Mouse (Mus musculus): ENCODE data around the gene Zfp961. TPM values are rescaled to one million over a fixed set of nuclear protein-coding genes. Genes with fewer than 3 reads are reported as not detected.
"Not testable (repeated sequence)": the region's sequence is repeated elsewhere in the genome, so short reads cannot be mapped to it uniquely, and the experiment has no call there.

The Zfp961 gene
- total and polyA plus RNA-seq, 2 experiments from 2014 or later: 11.0 to 23.8 TPM

DNA sequence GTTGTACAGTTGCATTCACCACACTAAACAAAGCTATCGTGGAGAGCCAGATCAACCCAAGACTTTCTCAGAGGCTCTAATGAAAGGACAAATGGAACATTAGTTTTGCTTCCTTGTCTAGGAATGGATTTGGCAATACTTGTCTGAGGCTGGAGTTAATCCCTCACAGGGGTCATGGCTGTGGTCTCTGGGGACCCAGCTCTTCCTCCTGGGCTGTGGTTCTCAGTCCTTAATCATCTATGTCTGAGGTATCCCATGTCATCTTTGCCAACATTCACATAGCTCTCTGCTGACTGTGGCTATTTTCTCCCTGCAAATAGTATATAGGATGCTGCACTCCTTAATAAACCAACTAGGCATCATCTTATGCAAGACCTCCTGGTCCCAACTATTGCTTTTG, 9.1 kb upstream of the Zfp961 start:
- Histone ChIP-seq H3K36me3 (ENCODE audit: insufficient read depth, low read length) (no peaks in the 10 kb centered on the region), H3K27ac (no peak overlapping the region), H3K9me3 (ENCODE audit: low read length) (no peaks in the 10 kb centered on the region), H3K9ac (replicated peaks; ENCODE audit: low read length) (no peak overlapping the region), H3K4me1 (ENCODE audit: insufficient read depth, low read length) (no peaks in the 10 kb centered on the region), H3K27me3 (ENCODE audit: insufficient read depth, low read length) (no peaks in the 10 kb centered on the region), H3K4me3 (ENCODE audit: low read length) (no peak overlapping the region), H3K4me2 (ENCODE audit: low read depth, low read length) (no peak overlapping the region)
- DNase-seq (ENCODE audit: low spot score) (no peak), ATAC-seq (no peak)
- WGBS: 82% methylated on average over 1 of the region's 1 CpGs
- TF ChIP-seq CTCF (IDR thresholded peaks at IDR 0.05; ENCODE audit: low read depth): no peak

DNA sequence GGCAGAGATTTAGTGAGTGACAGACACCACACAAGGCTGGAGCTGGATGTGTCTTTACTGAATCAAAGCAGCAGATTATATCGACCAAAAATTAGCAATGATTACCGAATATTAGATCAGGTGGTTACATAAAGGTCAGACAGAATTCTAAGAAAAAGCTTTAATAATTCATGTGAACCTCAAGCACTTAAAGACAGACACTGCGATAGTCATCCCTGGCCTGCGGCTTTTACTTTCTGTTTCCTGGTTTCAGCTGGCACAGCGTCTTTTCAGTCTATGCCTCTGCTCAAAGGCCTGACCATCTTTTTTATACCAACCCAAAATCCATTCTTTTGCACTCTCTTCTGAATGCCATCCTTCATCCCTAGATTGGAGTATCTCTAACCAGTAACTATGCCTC, 2.2 kb upstream of the Zfp961 start:
- ATAC-seq (no peak), DNase-seq (ENCODE audit: low spot score) (no peak)
- no peaks in the 10 kb centered on the region for H3K27me3 ChIP-seq (ENCODE audit: insufficient read depth, low read length)
- H3K4me1 ChIP-seq (ENCODE audit: insufficient read depth, low read length): peaks cover 6% of the 10 kb centered on the region; the same call in 1 of the 2 replicates
- TF ChIP-seq CTCF (IDR thresholded peaks at IDR 0.05; ENCODE audit: low read depth): no peak
- no peak overlapping the region for H3K4me2 ChIP-seq (ENCODE audit: low read depth, low read length)
- H3K9me3 ChIP-seq (ENCODE audit: low read length): no peaks in the 10 kb centered on the region
- WGBS: 96% methylated on average over 5 of the region's 5 CpGs
- H3K9ac ChIP-seq (replicated peaks; ENCODE audit: low read length): no peak overlapping the region
- H3K27ac ChIP-seq: no peak overlapping the region
- no peaks in the 10 kb centered on the region for H3K36me3 ChIP-seq (ENCODE audit: insufficient read depth, low read length)
- H3K4me3 ChIP-seq (ENCODE audit: low read length): no peak overlapping the region

DNA sequence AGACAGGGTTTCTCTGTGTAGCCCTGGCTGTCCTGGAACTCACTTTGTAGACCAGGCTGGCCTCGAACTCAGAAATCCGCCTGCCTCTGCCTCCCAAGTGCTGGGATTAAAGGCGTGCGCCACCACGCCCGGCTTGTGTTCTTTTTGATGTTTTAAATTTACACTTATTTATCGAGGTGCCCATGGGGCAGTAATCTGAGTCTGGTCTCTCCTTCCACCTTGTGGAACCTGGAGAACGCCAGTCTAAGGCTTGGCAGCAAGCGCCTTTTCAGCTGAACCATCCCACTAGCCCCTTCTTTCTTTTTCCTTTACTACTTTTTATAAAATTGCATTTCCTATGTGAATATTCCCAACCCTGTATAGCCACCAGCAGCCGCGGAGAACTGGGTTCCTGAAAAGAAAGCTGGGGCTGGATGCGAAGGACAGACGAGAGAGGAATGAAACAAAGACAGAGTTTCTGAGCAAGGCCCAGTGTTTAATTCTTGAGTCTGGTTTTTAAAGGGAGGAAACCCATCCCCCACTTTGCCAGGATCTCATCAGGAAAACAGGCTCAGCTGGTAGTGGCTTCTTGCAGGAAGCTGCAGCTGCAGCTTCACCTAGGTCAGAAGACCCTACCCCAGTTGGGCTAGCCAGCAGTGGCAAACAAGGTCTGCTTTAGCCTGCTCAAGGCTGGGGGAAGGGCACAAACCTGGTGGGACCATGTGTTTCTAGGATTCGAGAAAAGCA, 761 bp downstream of the Zfp961 start:
- TF ChIP-seq CTCF (IDR thresholded peaks at IDR 0.05; ENCODE audit: low read depth): no peak
- DNase-seq (ENCODE audit: low spot score): peak; percentile 10
- Histone ChIP-seq H3K4me3 (ENCODE audit: low read length) (peak overlapping the region; percentile 80), H3K9me3 (ENCODE audit: low read length) (0 out of 2 replicates have a peak, but pooled peaks cover 4% of the 10 kb centered on the region), H3K4me1 (ENCODE audit: insufficient read depth, low read length) (peaks cover 6% of the 10 kb centered on the region; the same call in 1 of the 2 replicates), H3K27me3 (ENCODE audit: insufficient read depth, low read length) (no peaks in the 10 kb centered on the region), H3K4me2 (ENCODE audit: low read depth, low read length) (peak overlapping the region; percentile 64), H3K27ac (no peak overlapping the region), H3K9ac (replicated peaks; ENCODE audit: low read length) (peak overlapping the region; percentile 71), H3K36me3 (ENCODE audit: insufficient read depth, low read length) (no peaks in the 10 kb centered on the region)
- ATAC-seq: no peak
- WGBS: 41% methylated on average over 13 of the region's 14 CpGs

DNA sequence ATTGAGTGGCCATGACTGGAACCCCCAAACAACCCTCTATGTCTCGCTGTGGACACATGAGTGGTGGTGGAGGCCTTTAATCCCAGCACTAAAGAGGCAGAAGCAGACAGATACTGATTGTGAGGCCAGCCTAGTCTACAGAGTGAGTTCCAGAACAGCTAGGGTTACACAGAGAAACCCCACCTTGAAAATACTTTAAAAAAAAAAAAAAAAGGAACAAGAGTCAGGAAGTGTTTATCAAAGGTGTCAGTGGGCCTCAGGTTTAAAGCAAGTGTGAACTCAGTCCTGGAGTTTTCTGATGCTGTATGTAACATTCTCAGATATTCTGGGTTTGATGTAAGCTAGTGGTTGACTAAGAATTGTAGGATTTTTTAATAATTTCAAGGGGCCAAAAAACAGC, 1.7 kb downstream of the Zfp961 start:
- H3K9ac ChIP-seq (replicated peaks; ENCODE audit: low read length): no peak overlapping the region
- 98% methylated on average over 1 of the region's 1 CpGs for WGBS
- peak overlapping the region; percentile 64; the same call in 1 of the 2 replicates for H3K4me2 ChIP-seq (ENCODE audit: low read depth, low read length)
- no peak for TF ChIP-seq CTCF (IDR thresholded peaks at IDR 0.05; ENCODE audit: low read depth)
- H3K27me3 ChIP-seq (ENCODE audit: insufficient read depth, low read length): no peaks in the 10 kb centered on the region
- H3K27ac ChIP-seq: no peak overlapping the region
- DNase-seq (ENCODE audit: low spot score) (no peak), ATAC-seq (no peak)
- peaks cover 6% of the 10 kb centered on the region; the same call in 1 of the 2 replicates for H3K4me1 ChIP-seq (ENCODE audit: insufficient read depth, low read length)
- 0 out of 2 replicates have a peak, but pooled peaks cover 4% of the 10 kb centered on the region for H3K9me3 ChIP-seq (ENCODE audit: low read length)
- H3K4me3 ChIP-seq (ENCODE audit: low read length): no peak overlapping the region
- H3K36me3 ChIP-seq (ENCODE audit: insufficient read depth, low read length): no peaks in the 10 kb centered on the region

DNA sequence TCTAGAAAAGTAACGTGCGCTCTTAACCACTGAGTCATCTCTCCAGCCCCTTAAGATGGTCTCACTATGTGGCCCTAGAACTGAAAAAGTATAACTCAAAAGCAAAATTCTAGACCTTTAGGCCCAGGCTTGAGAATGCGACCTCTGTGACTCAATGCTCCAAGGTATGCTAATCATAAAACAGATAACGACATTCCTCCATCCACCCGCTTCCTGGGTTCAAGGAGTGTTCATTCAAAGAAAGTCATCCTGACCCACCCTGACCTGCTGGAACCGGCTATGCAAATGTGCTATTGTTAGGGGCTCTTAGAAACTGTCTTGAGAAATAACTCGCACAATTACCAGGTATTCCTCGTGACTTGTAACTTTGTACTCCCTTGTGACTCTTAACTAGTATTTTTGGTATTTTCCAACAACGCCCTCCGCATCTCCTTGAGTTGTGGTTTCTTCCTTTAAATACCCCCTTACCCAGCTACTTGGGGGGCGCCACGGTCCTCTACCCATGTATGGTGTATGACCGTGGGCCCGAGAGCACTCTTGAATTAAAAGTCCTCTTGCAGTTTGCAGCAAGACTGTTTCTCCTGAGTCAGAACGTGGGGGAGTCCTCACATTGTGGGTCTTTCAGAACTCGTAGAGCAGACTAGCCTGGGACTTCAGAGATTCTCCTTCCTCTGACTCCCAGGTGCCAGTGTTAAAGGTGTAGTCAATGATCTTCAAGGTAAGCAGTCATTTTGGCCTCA, 2.3 kb downstream of the Zfp961 start:
- DNase-seq (ENCODE audit: low spot score); H3K36me3 ChIP-seq (ENCODE audit: insufficient read depth, low read length); H3K4me2 ChIP-seq (ENCODE audit: low read depth, low read length); H3K4me3 ChIP-seq (ENCODE audit: low read length); H3K4me1 ChIP-seq (ENCODE audit: insufficient read depth, low read length); H3K27me3 ChIP-seq (ENCODE audit: insufficient read depth, low read length); H3K9me3 ChIP-seq (ENCODE audit: low read length); ATAC-seq; H3K9ac ChIP-seq (replicated peaks; ENCODE audit: low read length); H3K27ac ChIP-seq: not testable (repeated sequence)
- WGBS: 98% methylated on average over 16 of the region's 16 CpGs

DNA sequence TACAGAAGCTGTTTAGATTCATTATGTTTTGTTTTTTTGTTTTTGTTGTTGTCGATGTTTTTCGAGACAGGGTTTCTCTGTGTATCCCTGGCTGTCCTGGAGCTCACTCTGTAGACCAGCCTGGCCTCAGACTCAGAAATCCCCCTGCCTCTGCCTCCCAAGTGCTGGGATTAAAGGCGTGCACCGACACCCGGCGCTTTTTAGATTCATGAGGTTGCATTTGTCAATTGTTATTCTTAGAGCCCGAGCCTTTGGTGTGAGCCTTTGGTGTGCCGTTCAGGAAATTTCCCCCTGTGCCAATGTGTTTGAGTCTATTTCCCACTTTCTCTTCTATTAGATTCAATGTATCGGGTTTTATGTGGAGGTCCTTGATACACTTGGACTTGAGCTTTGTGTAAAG, 3.8 kb downstream of the Zfp961 start:
- H3K27me3 ChIP-seq (ENCODE audit: insufficient read depth, low read length): no peaks in the 10 kb centered on the region
- TF ChIP-seq CTCF (IDR thresholded peaks at IDR 0.05; ENCODE audit: low read depth): no peak
- WGBS: 96% methylated on average over 9 of the region's 9 CpGs
- no peak overlapping the region for H3K4me2 ChIP-seq (ENCODE audit: low read depth, low read length)
- DNase-seq (ENCODE audit: low spot score) (no peak), ATAC-seq (no peak)
- no peak overlapping the region for H3K4me3 ChIP-seq (ENCODE audit: low read length)
- H3K4me1 ChIP-seq (ENCODE audit: insufficient read depth, low read length): peaks cover 6% of the 10 kb centered on the region; the same call in 1 of the 2 replicates
- H3K9ac ChIP-seq (replicated peaks; ENCODE audit: low read length): no peak overlapping the region
- no peaks in the 10 kb centered on the region for H3K36me3 ChIP-seq (ENCODE audit: insufficient read depth, low read length)
- H3K27ac ChIP-seq: no peak overlapping the region
- H3K9me3 ChIP-seq (ENCODE audit: low read length): 0 out of 2 replicates have a peak, but pooled peaks cover 4% of the 10 kb centered on the region

DNA sequence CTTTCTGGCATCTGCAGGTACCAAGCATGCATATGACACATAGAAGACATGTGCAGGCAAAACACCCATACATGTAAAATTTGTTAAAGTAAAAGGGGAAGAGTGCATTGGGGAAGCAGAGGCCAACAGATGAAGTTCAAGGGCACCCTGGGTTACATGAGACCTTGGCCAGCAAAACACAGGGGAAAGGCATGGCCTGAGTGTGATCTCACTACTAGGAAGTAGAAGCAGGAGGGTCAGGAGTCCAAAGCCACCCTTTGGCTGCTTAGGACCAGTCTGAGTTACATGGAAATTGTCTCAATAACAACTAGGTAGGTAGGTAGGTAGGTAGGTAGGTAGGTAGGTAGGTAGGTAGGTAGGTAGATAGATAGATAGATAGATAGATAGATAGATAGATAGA, 9.6 kb downstream of the Zfp961 start:
- Histone ChIP-seq H3K4me2 (ENCODE audit: low read depth, low read length) (no peak overlapping the region), H3K9ac (replicated peaks; ENCODE audit: low read length) (no peak overlapping the region), H3K36me3 (ENCODE audit: insufficient read depth, low read length) (no peaks in the 10 kb centered on the region), H3K27me3 (ENCODE audit: insufficient read depth, low read length) (no peaks in the 10 kb centered on the region), H3K4me1 (ENCODE audit: insufficient read depth, low read length) (no peaks in the 10 kb centered on the region), H3K9me3 (ENCODE audit: low read length) (0 out of 2 replicates have a peak, but pooled peaks cover 2% of the 10 kb centered on the region), H3K4me3 (ENCODE audit: low read length) (no peak overlapping the region), H3K27ac (no peak overlapping the region)
- ATAC-seq: no peak
- DNase-seq (ENCODE audit: low spot score): no peak
- TF ChIP-seq CTCF (IDR thresholded peaks at IDR 0.05; ENCODE audit: low read depth): no peak
